ENCODE assay signal across 14 mouse cellular contexts in genomic region chrX:99397344-99397743, GRCm38 (mm10).
DNase-seq lines count a peak whose midpoint lies in the region; ATAC-seq and TF ChIP-seq lines count a peak whose summit lies in the region.
"Had no signal": no experiment of that assay in that cellular context is flagged by ENCODE, and none has a peak within 500 bp of the region (broad histone marks: within the 10 kb centered on the region; RNA-seq: fewer than 3 reads in every experiment).

No protein-coding gene starts in this region.

- TF ChIP-seq POLR2A in lung, adult 2 months (IDR thresholded peaks at IDR 0.05; ENCODE audit: borderline replicate concordance, extremely low read depth, low read depth, low read length) = no peak
- no peak for TF ChIP-seq POLR2A in limb, embryonic 14.5 days (IDR thresholded peaks at IDR 0.05; ENCODE audit: borderline replicate concordance, extremely low read depth, insufficient read depth, insufficient read length)

- WGBS in heart, embryonic 10.5 days = 46% methylated on average over 8 of the region's 8 CpGs
- WGBS in lung, embryonic 15.5 days = 31% methylated on average over 8 of the region's 8 CpGs
- 61% methylated on average over 8 of the region's 8 CpGs for WGBS in lung, adult 2 months
- WGBS in embryonic facial prominence, embryonic 14.5 days = 34% methylated on average over 7 of the region's 8 CpGs
- 46% methylated on average over 6 of the region's 8 CpGs for WGBS in limb, embryonic 14.5 days

- peaks cover 12% of the 10 kb centered on the region for H3K4me1 ChIP-seq in heart, embryonic 10.5 days
- H3K4me1 ChIP-seq in lung, embryonic 15.5 days = peaks cover 10% of the 10 kb centered on the region; the same call in 1 of the 2 replicates
- no peaks in the 10 kb centered on the region for H3K4me1 ChIP-seq in lung, adult 2 months (ENCODE audit: control insufficient read depth, insufficient read depth, low read length)
- peaks cover 10% of the 10 kb centered on the region for H3K4me1 ChIP-seq in embryonic facial prominence, embryonic 14.5 days (ENCODE audit: control insufficient read depth, insufficient read depth, low read length)
- H3K4me1 ChIP-seq in limb, embryonic 14.5 days (ENCODE audit: control insufficient read depth, insufficient read depth, low read length) = peaks cover 18% of the 10 kb centered on the region
- H3K4me1 ChIP-seq: midbrain, embryonic 15.5 days had no signal

- ATAC-seq in lung, embryonic 15.5 days (ENCODE audit: borderline replicate concordance, extremely low read depth, low FRiP score, low TSS enrichment) = peak; percentile 72; the same call in 1 of the 2 replicates
- ATAC-seq in embryonic facial prominence, embryonic 14.5 days (ENCODE audit: low read depth) = peak; percentile 83
- peak; percentile 77 for ATAC-seq in limb, embryonic 14.5 days (ENCODE audit: low FRiP score, low read depth)
- no peak for ATAC-seq in activated CD4-positive, CD25-positive, alpha-beta regulatory T cell, adult 4 months
- ATAC-seq: midbrain, embryonic 15.5 days had no signal

- H3K27me3 ChIP-seq in heart, embryonic 10.5 days (ENCODE audit: insufficient read depth, poor library complexity, severe bottlenecking) = peaks cover 77% of the 10 kb centered on the region
- peaks cover 9% of the 10 kb centered on the region; the same call in 1 of the 2 replicates for H3K27me3 ChIP-seq in lung, embryonic 15.5 days
- H3K27me3 ChIP-seq in embryonic facial prominence, embryonic 14.5 days (replicated peaks; ENCODE audit: control insufficient read depth, insufficient read depth, low read length) = peaks cover 12% of the 10 kb centered on the region
- no peaks in the 10 kb centered on the region; the same call in 1 of the 2 replicates for H3K27me3 ChIP-seq in limb, embryonic 14.5 days (ENCODE audit: control insufficient read depth, insufficient read depth, low read length)

- no peaks in the 10 kb centered on the region for H3K36me3 ChIP-seq in heart, embryonic 10.5 days
- H3K36me3 ChIP-seq in lung, embryonic 15.5 days = no peaks in the 10 kb centered on the region
- H3K36me3 ChIP-seq in embryonic facial prominence, embryonic 14.5 days (ENCODE audit: control insufficient read depth, insufficient read depth, low read length) = no peaks in the 10 kb centered on the region
- H3K36me3 ChIP-seq in limb, embryonic 14.5 days (ENCODE audit: control insufficient read depth, insufficient read depth, low read length) = no peaks in the 10 kb centered on the region
- H3K36me3 ChIP-seq: midbrain, embryonic 15.5 days had no signal

- no peaks in the 10 kb centered on the region for H3K9me3 ChIP-seq in heart, embryonic 10.5 days
- no peaks in the 10 kb centered on the region for H3K9me3 ChIP-seq in lung, embryonic 15.5 days
- H3K9me3 ChIP-seq in embryonic facial prominence, embryonic 14.5 days (ENCODE audit: control insufficient read depth, low read length) = no peaks in the 10 kb centered on the region
- H3K9me3 ChIP-seq in limb, embryonic 14.5 days (ENCODE audit: control insufficient read depth, low read length) = no peaks in the 10 kb centered on the region
- H3K9me3 ChIP-seq: midbrain, embryonic 15.5 days had no signal

- no peak overlapping the region for H3K4me2 ChIP-seq in lung, embryonic 15.5 days
- no peak overlapping the region for H3K4me2 ChIP-seq in embryonic facial prominence, embryonic 14.5 days (ENCODE audit: low read depth, low read length)
- H3K4me2 ChIP-seq in limb, embryonic 14.5 days (replicated peaks; ENCODE audit: low read depth, low read length, severe bottlenecking) = no peak overlapping the region
- H3K4me2 ChIP-seq: midbrain, embryonic 15.5 days had no signal

- H3K4me3 ChIP-seq in heart, embryonic 10.5 days = no peak overlapping the region
- no peak overlapping the region for H3K4me3 ChIP-seq in lung, embryonic 15.5 days
- no peak overlapping the region for H3K4me3 ChIP-seq in lung, adult 2 months (replicated peaks; ENCODE audit: extremely low read depth, low read depth, low read length)
- no peak overlapping the region for H3K4me3 ChIP-seq in embryonic facial prominence, embryonic 14.5 days (ENCODE audit: low read depth, low read length)
- no peak overlapping the region for H3K4me3 ChIP-seq in limb, embryonic 14.5 days (replicated peaks; ENCODE audit: low read length)
- H3K4me3 ChIP-seq: midbrain, embryonic 15.5 days had no signal

- no peak for DNase-seq in heart, embryonic 10.5 days (ENCODE audit: low spot score)
- DNase-seq in heart, adult 9 months (ENCODE audit: low spot score in 2 of 2) = no peak
- no peak for DNase-seq in lung, adult 2 months
- peak; percentile 74 for DNase-seq in embryonic facial prominence, embryonic 14.5 days (ENCODE audit: low spot score)
- DNase-seq in limb, embryonic 14.5 days (ENCODE audit: low spot score) = peak; percentile 36
- no peak for DNase-seq in thymus, adult 18-20 months
- DNase-seq: adrenal gland, postnatal 14 days; cerebellum, postnatal 14 days; gastrocnemius, postnatal 25 days; kidney, postnatal 36 days; lung, postnatal 4 days had no signal

- no peak for TF ChIP-seq CTCF in lung, adult 2 months (IDR thresholded peaks at IDR 0.05; ENCODE audit: insufficient read depth, low read length)

- no peak overlapping the region for H3K9ac ChIP-seq in lung, embryonic 15.5 days
- no peak overlapping the region for H3K9ac ChIP-seq in embryonic facial prominence, embryonic 14.5 days (ENCODE audit: low read depth, low read length)
- H3K9ac ChIP-seq in limb, embryonic 14.5 days (ENCODE audit: low read depth, low read length, severe bottlenecking) = no peak overlapping the region
- H3K9ac ChIP-seq: midbrain, embryonic 15.5 days had no signal

- peak overlapping the region; percentile 72 for H3K27ac ChIP-seq in heart, embryonic 10.5 days
- peak overlapping the region; percentile 33; the same call in 1 of the 2 replicates for H3K27ac ChIP-seq in lung, embryonic 15.5 days
- peak overlapping the region; percentile 63 for H3K27ac ChIP-seq in embryonic facial prominence, embryonic 14.5 days (replicated peaks; ENCODE audit: low read depth, low read length)
- peak overlapping the region; percentile 76 for H3K27ac ChIP-seq in limb, embryonic 14.5 days (replicated peaks; ENCODE audit: low read depth, low read length)
- H3K27ac ChIP-seq: midbrain, embryonic 15.5 days had no signal

Comparison
In these comparisons a context has a peak if more than half of its experiments do, and no peak if none do; other contexts are left out.
1. DNase-seq: peak in embryonic facial prominence, embryonic 14.5 days (single experiment) and limb, embryonic 14.5 days (single experiment); none in heart, embryonic 10.5 days (single experiment), heart, adult 9 months (0 of 2), lung, adult 2 months (single experiment) and thymus, adult 18-20 months (0 of 2).
2. Peak in every context shown above with its lines, with median percentiles within 50 percentile points of each other: H3K27ac ChIP-seq.